15 mouse cellular contexts compared by ENCODE assay signal in genomic region chr5:117442157-117442765, GRCm38 (mm10). TPM values are rescaled to one million over a fixed set of nuclear protein-coding genes. Genes with fewer than 3 reads are reported as not detected.
DNase-seq lines count a peak whose midpoint lies in the region; ATAC-seq and TF ChIP-seq lines count a peak whose summit lies in the region.
"Had no signal": no experiment of that assay in that cellular context is flagged by ENCODE, and none has a peak within 500 bp of the region (broad histone marks: within the 10 kb centered on the region; RNA-seq: fewer than 3 reads in every experiment).

No protein-coding gene starts in this region.

- DNase-seq in midbrain, embryonic 10.5 days (ENCODE audit: low spot score), result no peak
- no peak for DNase-seq in midbrain, postnatal 0 days (ENCODE audit: low spot score)
- no peak for DNase-seq in thymus, postnatal 4 days
- DNase-seq in thymus, postnatal 36 days, result no peak
- no peak for DNase-seq in testis, postnatal 14 days (ENCODE audit: low spot score)
- DNase-seq: cerebellum, adult 9-10 months; embryo, embryonic 11 days; lung, embryonic 14.5 days had no signal

- H3K36me3 ChIP-seq in midbrain, embryonic 10.5 days, result no peaks in the 10 kb centered on the region
- no peaks in the 10 kb centered on the region for H3K36me3 ChIP-seq in midbrain, postnatal 0 days (ENCODE audit: insufficient read depth, low read length)
- H3K36me3 ChIP-seq in hindbrain, embryonic 15.5 days, result no peaks in the 10 kb centered on the region; the same call in 1 of the 2 replicates
- no peaks in the 10 kb centered on the region for H3K36me3 ChIP-seq in midbrain, embryonic 15.5 days (replicated peaks)
- H3K36me3 ChIP-seq: heart, embryonic 15.5 days; limb, embryonic 15.5 days had no signal

- TF ChIP-seq CTCF in midbrain, postnatal 0 days (IDR thresholded peaks at IDR 0.05), result no peak

- peak overlapping the region; percentile 83 for H3K27ac ChIP-seq in midbrain, embryonic 10.5 days (replicated peaks)
- no peak overlapping the region for H3K27ac ChIP-seq in midbrain, postnatal 0 days (ENCODE audit: low read depth, low read length)
- H3K27ac ChIP-seq in hindbrain, embryonic 15.5 days (replicated peaks), result 0 out of 2 replicates have a peak overlapping the region, but pooled peaks have one; percentile 69
- peak overlapping the region; percentile 77 for H3K27ac ChIP-seq in midbrain, embryonic 15.5 days
- H3K27ac ChIP-seq: heart, embryonic 15.5 days; limb, embryonic 15.5 days had no signal

- H3K4me2 ChIP-seq in midbrain, postnatal 0 days (ENCODE audit: low read depth, low read length, poor library complexity, severe bottlenecking), result no peak overlapping the region
- H3K4me2 ChIP-seq in hindbrain, embryonic 15.5 days, result no peak overlapping the region
- H3K4me2 ChIP-seq in midbrain, embryonic 15.5 days, result no peak overlapping the region
- H3K4me2 ChIP-seq: heart, embryonic 15.5 days; limb, embryonic 15.5 days; lung, embryonic 14.5 days had no signal

- peaks cover 22% of the 10 kb centered on the region for H3K4me1 ChIP-seq in midbrain, embryonic 10.5 days
- peaks cover 10% of the 10 kb centered on the region for H3K4me1 ChIP-seq in midbrain, postnatal 0 days (ENCODE audit: insufficient read depth, low read length)
- peaks cover 15% of the 10 kb centered on the region for H3K4me1 ChIP-seq in hindbrain, embryonic 15.5 days (replicated peaks)
- H3K4me1 ChIP-seq in midbrain, embryonic 15.5 days, result peaks cover 18% of the 10 kb centered on the region
- H3K4me1 ChIP-seq: heart, embryonic 15.5 days; megakaryocyte, embryonic 14.5 days had no signal

- peaks cover 6% of the 10 kb centered on the region; the same call in 1 of the 2 replicates for H3K27me3 ChIP-seq in midbrain, embryonic 10.5 days (ENCODE audit: low read depth, poor library complexity, severe bottlenecking)
- no peaks in the 10 kb centered on the region for H3K27me3 ChIP-seq in midbrain, postnatal 0 days (ENCODE audit: insufficient read depth, low read length)
- H3K27me3 ChIP-seq in hindbrain, embryonic 15.5 days, result no peaks in the 10 kb centered on the region
- H3K27me3 ChIP-seq in midbrain, embryonic 15.5 days (replicated peaks), result no peaks in the 10 kb centered on the region
- H3K27me3 ChIP-seq: limb, embryonic 15.5 days had no signal

- H3K9ac ChIP-seq in midbrain, postnatal 0 days (replicated peaks; ENCODE audit: low read length, poor library complexity, severe bottlenecking), result no peak overlapping the region
- no peak overlapping the region for H3K9ac ChIP-seq in hindbrain, embryonic 15.5 days
- no peak overlapping the region for H3K9ac ChIP-seq in midbrain, embryonic 15.5 days
- H3K9ac ChIP-seq: heart, embryonic 15.5 days; limb, embryonic 15.5 days; lung, embryonic 14.5 days had no signal

- no peaks in the 10 kb centered on the region for H3K9me3 ChIP-seq in midbrain, embryonic 10.5 days (replicated peaks)
- no peaks in the 10 kb centered on the region for H3K9me3 ChIP-seq in midbrain, postnatal 0 days (ENCODE audit: low read length)
- no peaks in the 10 kb centered on the region for H3K9me3 ChIP-seq in hindbrain, embryonic 15.5 days
- no peaks in the 10 kb centered on the region for H3K9me3 ChIP-seq in midbrain, embryonic 15.5 days
- H3K9me3 ChIP-seq: heart, embryonic 15.5 days; limb, embryonic 15.5 days had no signal

- ATAC-seq in midbrain, postnatal 0 days (ENCODE audit: low FRiP score), result no peak
- ATAC-seq in hindbrain, embryonic 15.5 days (ENCODE audit: low FRiP score, low read depth), result no peak
- ATAC-seq in midbrain, embryonic 15.5 days (replicated peaks), result no peak
- ATAC-seq: CD4-positive, CD25-positive, alpha-beta regulatory T cell, adult 4 months; inflammation-experienced regulatory T-cells, adult 6 months had no signal

- 92% methylated on average over 12 of the region's 12 CpGs for WGBS in midbrain, embryonic 10.5 days
- WGBS in midbrain, postnatal 0 days, result 92% methylated on average over 12 of the region's 12 CpGs
- 87% methylated on average over 12 of the region's 12 CpGs for WGBS in hindbrain, embryonic 15.5 days
- WGBS in midbrain, embryonic 15.5 days, result 91% methylated on average over 12 of the region's 12 CpGs

- peak overlapping the region; percentile 28; the same call in 1 of the 2 replicates for H3K4me3 ChIP-seq in midbrain, embryonic 10.5 days
- H3K4me3 ChIP-seq in midbrain, postnatal 0 days (ENCODE audit: low read depth, low read length), result no peak overlapping the region
- no peak overlapping the region for H3K4me3 ChIP-seq in hindbrain, embryonic 15.5 days
- H3K4me3 ChIP-seq in midbrain, embryonic 15.5 days, result no peak overlapping the region
- H3K4me3 ChIP-seq: heart, embryonic 15.5 days; limb, embryonic 15.5 days; megakaryocyte, embryonic 14.5 days had no signal

RNA-seq across cellular contexts. Expression of gene Ksr2, which starts 28.5 kb away (rescaled TPM):
- polyA plus RNA-seq in midbrain, embryonic 10.5 days (2016; fragmentation: Nextera tagmentation; extraction: Ambion mirVana), result 0.52 and 0.68 TPM in 2 replicates
- total RNA-seq in midbrain, postnatal 0 days (2014; rRNA removed), result 14.5 and 16.0 TPM in 2 replicates
- 6.7 and 8.9 TPM in 2 replicates for polyA plus RNA-seq in midbrain, postnatal 0 days (2015; fragmentation: Nextera tagmentation; extraction: Ambion mirVana)
- polyA plus RNA-seq in hindbrain, embryonic 15.5 days (2015; fragmentation: Nextera tagmentation; extraction: Ambion mirVana), result 7.5 and 8.1 TPM in 2 replicates
- polyA plus RNA-seq in midbrain, embryonic 15.5 days (2015; fragmentation: Nextera tagmentation; extraction: Ambion mirVana), result 10.2 TPM in 2 replicates

RNA-seq across cellular contexts. Expression of gene Rfc5, which starts 53.4 kb away (rescaled TPM):
- polyA plus RNA-seq in midbrain, embryonic 10.5 days (2016; fragmentation: Nextera tagmentation; extraction: Ambion mirVana), result 127 and 151 TPM in 2 replicates
- total RNA-seq in midbrain, postnatal 0 days (2014; rRNA removed), result 12.0 and 15.2 TPM in 2 replicates
- 22.0 and 22.1 TPM in 2 replicates for polyA plus RNA-seq in midbrain, postnatal 0 days (2015; fragmentation: Nextera tagmentation; extraction: Ambion mirVana)
- 30.2 and 33.1 TPM in 2 replicates for polyA plus RNA-seq in hindbrain, embryonic 15.5 days (2015; fragmentation: Nextera tagmentation; extraction: Ambion mirVana)
- 31.5 and 33.1 TPM in 2 replicates for polyA plus RNA-seq in midbrain, embryonic 15.5 days (2015; fragmentation: Nextera tagmentation; extraction: Ambion mirVana)
